Mouse (Mus musculus) hindbrain, embryonic 11.5 days (tissue): ENCODE data around the gene Frmd4a. TPM values are rescaled to one million over a fixed set of nuclear protein-coding genes. Genes with fewer than 3 reads are reported as not detected.

Experiments
- ATAC-seq: fragments of 200-750 bp; cut with Nextera tagmentation; 2 replicates; pipeline ENCODE4 v1.8.0; 2017; ENCODE audit warnings: mild to moderate bottlenecking, moderate TSS enrichment, moderate library complexity; ENCODE audit not compliant: low FRiP score
- DNase-seq: peaks from one replicate; pipeline ENCODE4 v3.0.0-alpha.2; 2015; ENCODE audit warnings: low spot score
- H3K27ac ChIP-seq: fragments of 300-500 bp; sonication (generic); 2 replicates; pipeline ENCODE4 v1.5.1; 2014; ENCODE audit warnings: mild to moderate bottlenecking, low read depth, low read length
- H3K27me3 ChIP-seq: fragments of 300-500 bp; sonication (generic); 2 replicates; pipeline ENCODE4 v1.6.1; 2014; ENCODE audit warnings: mild to moderate bottlenecking, low read length, moderate library complexity, mixed read lengths; ENCODE audit not compliant: control insufficient read depth, insufficient read depth
- H3K36me3 ChIP-seq: fragments of 300-500 bp; sonication (generic); 2 replicates; pipeline ENCODE4 v1.6.1; 2014; ENCODE audit warnings: mild to moderate bottlenecking, low read length, moderate library complexity, mixed read lengths; ENCODE audit not compliant: control insufficient read depth, insufficient read depth
- H3K4me1 ChIP-seq: fragments of 300-500 bp; sonication (generic); replicated peaks from 2 replicates; pipeline ENCODE4 v1.6.1; 2014; ENCODE audit warnings: low read length, mixed read lengths; ENCODE audit not compliant: control insufficient read depth, insufficient read depth
- H3K4me2 ChIP-seq: fragments of 300-500 bp; sonication (generic); replicated peaks from 2 replicates; pipeline ENCODE4 v1.6.1; 2014; ENCODE audit warnings: mild to moderate bottlenecking, low read depth, low read length
- H3K4me3 ChIP-seq: fragments of 300-500 bp; sonication (generic); 2 replicates; pipeline ENCODE4 v1.5.1; 2014; ENCODE audit warnings: low read depth, low read length
- H3K9ac ChIP-seq: fragments of 300-500 bp; sonication (generic); 2 replicates; pipeline ENCODE4 v1.6.1; 2014; ENCODE audit warnings: low read depth, low read length
- H3K9me3 ChIP-seq: fragments of 300-500 bp; sonication (generic); 2 replicates; pipeline ENCODE4 v1.6.1; 2016; ENCODE audit warnings: low read length; ENCODE audit not compliant: control insufficient read depth
- WGBS: fragments of 180-500 bp; shearing (Covaris S2); extraction: QIAGEN DNeasy Blood & Tissue Kit; methylation state at CpG from one replicate; pipeline ENCODE4 v1.1.7; 2014; 5-methylcytosine and 5-hydroxymethylcytosine counted together
- polyA plus RNA-seq: library from polyadenylated mRNA; unstranded; fragments of >200 nt; fragmentation: Nextera tagmentation; extraction: Ambion mirVana; gene quantifications from 2 replicates; pipeline ENCODE4 v1.2.1, GENCODE M21; 2014

Frmd4a gene
- polyA plus RNA-seq, result 50.6 and 72.7 TPM in 2 replicates

DNA sequence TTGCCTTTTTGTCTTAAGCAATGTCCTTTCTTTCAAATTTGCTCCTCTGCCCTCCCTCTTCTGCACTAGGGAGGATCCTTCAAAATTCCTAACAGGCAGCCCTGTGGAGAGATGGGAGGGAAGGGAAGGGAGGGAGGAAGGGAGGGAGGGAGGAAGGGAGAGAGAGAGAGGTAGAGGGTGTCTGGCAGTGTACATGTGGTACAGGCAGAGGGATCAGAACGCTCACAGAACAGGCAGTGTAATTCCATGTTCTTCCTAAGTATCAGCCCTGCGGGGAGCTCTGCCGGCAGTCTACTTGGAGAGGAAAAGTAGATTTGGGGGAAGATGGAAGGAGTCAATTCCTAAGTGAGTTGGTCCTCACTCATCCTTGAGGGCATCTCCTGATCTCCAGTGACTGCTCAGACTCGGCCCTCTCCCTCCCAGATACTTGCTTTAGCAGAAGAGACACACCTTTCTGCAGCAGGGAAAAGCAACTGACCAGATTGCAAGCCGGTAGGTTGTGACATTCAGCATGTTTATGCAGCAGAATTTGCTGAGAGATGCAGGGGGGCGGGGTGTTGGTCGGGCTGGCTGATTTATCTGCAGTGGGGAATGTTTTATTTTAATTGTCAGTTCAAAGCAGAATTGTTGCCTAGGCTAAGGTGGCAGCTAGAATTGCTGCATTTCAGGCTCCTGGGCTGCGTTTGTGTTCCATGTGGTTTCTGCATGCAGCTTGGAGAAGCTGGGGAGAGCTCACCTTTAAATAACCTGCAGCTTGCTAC lies at the start of gene Frmd4a:
Gene Frmd4a (plus strand): TSS at position 190 of the 761 bp plus-strand sequence.
- H3K9ac ChIP-seq, result peak within 1 kb of the TSS; percentile 36; the same call in 1 of the 2 replicates
- H3K27me3 ChIP-seq, result no peaks in the 10 kb centered on the region
- H3K4me1 ChIP-seq, result peaks cover 2% of the 10 kb centered on the region; the same call in 1 of the 2 replicates
- ATAC-seq (no peak), DNase-seq (peak; percentile 1)
- H3K9me3 ChIP-seq, result no peaks in the 10 kb centered on the region
- WGBS, result 61% methylated on average over 8 of the region's 8 CpGs
- H3K36me3 ChIP-seq, result no peaks in the 10 kb centered on the region
- peak within 1 kb of the TSS; percentile 30; the same call in 1 of the 2 replicates for H3K27ac ChIP-seq
- H3K4me2 ChIP-seq, result 0 out of 2 replicates have a peak within 1 kb of the TSS, but pooled peaks have one; percentile 7
- no peak within 1 kb of the TSS for H3K4me3 ChIP-seq

- H3K9ac ChIP-seq, result no peak overlapping the region
- H3K4me2 ChIP-seq, result no peak overlapping the region
- H3K27ac ChIP-seq, result no peak overlapping the region
- DNase-seq (no peak), ATAC-seq (no peak)
- 89% methylated on average over 7 of the region's 7 CpGs for WGBS
- H3K9me3 ChIP-seq, result no peaks in the 10 kb centered on the region
- no peaks in the 10 kb centered on the region for H3K27me3 ChIP-seq
- H3K4me1 ChIP-seq, result no peaks in the 10 kb centered on the region
- no peak overlapping the region for H3K4me3 ChIP-seq
- no peaks in the 10 kb centered on the region for H3K36me3 ChIP-seq
Observed at GRCm38 (mm10) chr2:3988876-3989275, 28.6 kb upstream of the Frmd4a start.

DNA sequence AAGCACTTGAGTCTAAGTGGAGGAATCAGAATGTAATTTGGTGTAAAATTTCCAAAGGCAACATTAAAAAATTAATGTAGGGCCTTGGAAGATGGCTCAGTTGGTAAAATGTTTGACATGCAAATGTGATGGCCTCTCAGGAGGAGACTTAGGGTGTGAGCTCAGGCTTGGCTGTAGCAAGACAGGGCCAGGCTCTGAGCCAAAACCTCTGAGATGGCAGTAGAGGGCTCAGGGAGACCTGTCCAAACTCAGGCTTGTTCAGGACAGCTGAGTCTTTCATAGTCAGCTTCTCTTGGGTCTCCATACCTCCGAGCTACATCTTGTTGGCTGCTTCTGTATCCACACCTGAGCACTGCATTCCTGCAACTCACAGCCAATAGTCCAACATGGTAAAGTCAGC lies 27.1 kb upstream of the Frmd4a start:
- H3K36me3 ChIP-seq, result no peaks in the 10 kb centered on the region
- no peak overlapping the region for H3K9ac ChIP-seq
- H3K9me3 ChIP-seq, result no peaks in the 10 kb centered on the region
- no peak overlapping the region for H3K27ac ChIP-seq
- 80% methylated on average over 1 of the region's 1 CpGs for WGBS
- H3K4me3 ChIP-seq, result no peak overlapping the region
- no peak for DNase-seq
- ATAC-seq, result no peak
- H3K27me3 ChIP-seq, result no peaks in the 10 kb centered on the region
- H3K4me1 ChIP-seq, result no peaks in the 10 kb centered on the region
- no peak overlapping the region for H3K4me2 ChIP-seq

- H3K4me3 ChIP-seq, result no peak overlapping the region
- peak overlapping the region; percentile 30; the same call in 1 of the 2 replicates for H3K27ac ChIP-seq
- H3K4me1 ChIP-seq, result peaks cover 2% of the 10 kb centered on the region; the same call in 1 of the 2 replicates
- H3K9ac ChIP-seq, result peak overlapping the region; percentile 36; the same call in 1 of the 2 replicates
- H3K27me3 ChIP-seq, result no peaks in the 10 kb centered on the region
- no peaks in the 10 kb centered on the region for H3K9me3 ChIP-seq
- DNase-seq (peak; percentile 48), ATAC-seq (peak; percentile 90)
- no peaks in the 10 kb centered on the region for H3K36me3 ChIP-seq
- whole genome bisulfite sequencing, result 41% methylated on average over 11 of the region's 11 CpGs
- H3K4me2 ChIP-seq, result 0 out of 2 replicates have a peak overlapping the region, but pooled peaks have one; percentile 7
Observed at GRCm38 (mm10) chr2:4018431-4018876, 937 bp downstream of the Frmd4a start.

DNA sequence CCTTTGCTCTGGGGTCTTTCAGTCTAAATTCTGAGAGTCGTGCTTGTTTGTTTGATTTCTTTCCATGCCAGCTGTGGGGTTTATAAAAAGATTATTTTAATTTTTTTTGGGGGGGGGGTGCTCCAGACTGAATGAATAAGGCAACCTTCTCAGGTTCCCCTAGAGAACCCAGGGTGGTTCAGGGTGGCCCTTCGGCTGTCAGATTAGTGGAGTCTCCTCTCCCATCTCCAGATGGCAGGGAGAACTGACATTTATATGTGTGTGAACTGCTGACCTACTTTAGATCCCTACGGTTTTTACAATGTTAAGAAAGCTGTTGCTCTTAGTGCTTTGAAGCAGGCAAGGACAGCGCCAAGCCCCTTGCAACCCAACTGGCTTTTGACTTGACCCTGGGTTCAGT lies 1.4 kb downstream of the Frmd4a start:
- Histone ChIP-seq H3K36me3 (no peaks in the 10 kb centered on the region), H3K9me3 (no peaks in the 10 kb centered on the region), H3K4me1 (peaks cover 2% of the 10 kb centered on the region; the same call in 1 of the 2 replicates), H3K27me3 (no peaks in the 10 kb centered on the region), H3K4me3 (no peak overlapping the region), H3K9ac (no peak overlapping the region), H3K4me2 (no peak overlapping the region), H3K27ac (no peak overlapping the region)
- ATAC-seq, result no peak
- peak; percentile 6 for DNase-seq
- WGBS, result 77% methylated on average over 4 of the region's 4 CpGs

GRCm38 (mm10) chr2:4024927-4025326 lies 7.4 kb downstream of the Frmd4a start:
- Histone ChIP-seq H3K9me3 (no peaks in the 10 kb centered on the region), H3K36me3 (no peaks in the 10 kb centered on the region), H3K4me1 (no peaks in the 10 kb centered on the region), H3K4me3 (no peak overlapping the region), H3K9ac (no peak overlapping the region), H3K4me2 (no peak overlapping the region), H3K27ac (no peak overlapping the region), H3K27me3 (no peaks in the 10 kb centered on the region)
- ATAC-seq (no peak), DNase-seq (no peak)
- 85% methylated on average over 7 of the region's 7 CpGs for WGBS

GRCm38 (mm10) chr2:4029031-4029747 lies 11.7 kb downstream of the Frmd4a start:
- H3K4me3 ChIP-seq, result no peak overlapping the region
- 78% methylated on average over 4 of the region's 4 CpGs for WGBS
- no peaks in the 10 kb centered on the region for H3K36me3 ChIP-seq
- no peak overlapping the region for H3K9ac ChIP-seq
- H3K4me2 ChIP-seq, result no peak overlapping the region
- no peak overlapping the region for H3K27ac ChIP-seq
- ATAC-seq (no peak), DNase-seq (no peak)
- no peaks in the 10 kb centered on the region for H3K27me3 ChIP-seq
- H3K9me3 ChIP-seq, result no peaks in the 10 kb centered on the region
- H3K4me1 ChIP-seq, result no peaks in the 10 kb centered on the region

- DNase-seq (no peak), ATAC-seq (no peak)
- H3K36me3 ChIP-seq, result no peaks in the 10 kb centered on the region
- no peaks in the 10 kb centered on the region for H3K9me3 ChIP-seq
- H3K27me3 ChIP-seq, result no peaks in the 10 kb centered on the region
- no peak overlapping the region for H3K4me3 ChIP-seq
- H3K4me2 ChIP-seq, result no peak overlapping the region
- WGBS, result 88% methylated on average over 4 of the region's 4 CpGs
- no peak overlapping the region for H3K27ac ChIP-seq
- no peaks in the 10 kb centered on the region for H3K4me1 ChIP-seq
- no peak overlapping the region for H3K9ac ChIP-seq
Observed at GRCm38 (mm10) chr2:4036153-4036589, 18.7 kb downstream of the Frmd4a start.
